Mouse (Mus musculus) CH12.LX (cell line): ENCODE measurements at regions not wholly inside any gene's neighbourhood (a gene's known extent, or its start where the extent isn't known, plus 50 kb on each side); places are given as distances from the start of the nearest gene placed in this dataset.

ENCODE experiments used
- CHD2 ChIP-seq: IDR thresholded peaks from 2 replicates; pipeline ENCODE4 v1.6.1; 2011; ENCODE audit warnings: low read length, improper control_type of control experiment
- CTCF ChIP-seq, 2 experiments: IDR thresholded peaks in 1 of 2; conservative IDR thresholded peaks in 1 of 2; 2 replicates each; pipeline ENCODE4 v1.5.1; 2011 to 2012; ENCODE audit warnings: low read depth in 2 of 2, low read length in 2 of 2, improper control_type of control experiment in 1 of 2, inconsistent platforms in 1 of 2, mild to moderate bottlenecking in 1 of 2, moderate library complexity in 1 of 2
- PAX5 ChIP-seq: IDR thresholded peaks from 2 replicates; pipeline ENCODE4 v1.6.1; 2012; ENCODE audit warnings: low read length, inconsistent platforms, mixed read lengths
- POLR2A ChIP-seq: IDR thresholded peaks from 2 replicates; pipeline ENCODE4 v1.6.1; 2011; ENCODE audit warnings: low read depth, mild to moderate bottlenecking, improper control_type of control experiment, low read length

GRCm38 (mm10) chr4:8989614-8990013 lies 750.8 kb upstream of the Car8 start:
- TF ChIP-seq CHD2 (no peak), CTCF (conservative IDR thresholded peaks at IDR 0.05 in 1 of 2, IDR thresholded peaks at IDR 0.05 in 1 of 2; ENCODE audit: low read depth in 2 of 2, low read length in 2 of 2) (no peak), POLR2A (no peak), PAX5 (no peak)
